Mouse (Mus musculus): Measurements from ENCODE around the gene 1700017D01Rik.
"Not testable (repeated sequence)": the region's sequence is repeated elsewhere in the genome, so short reads cannot be mapped to it uniquely, and the experiment has no call there.

The 1700017D01Rik gene

DNA sequence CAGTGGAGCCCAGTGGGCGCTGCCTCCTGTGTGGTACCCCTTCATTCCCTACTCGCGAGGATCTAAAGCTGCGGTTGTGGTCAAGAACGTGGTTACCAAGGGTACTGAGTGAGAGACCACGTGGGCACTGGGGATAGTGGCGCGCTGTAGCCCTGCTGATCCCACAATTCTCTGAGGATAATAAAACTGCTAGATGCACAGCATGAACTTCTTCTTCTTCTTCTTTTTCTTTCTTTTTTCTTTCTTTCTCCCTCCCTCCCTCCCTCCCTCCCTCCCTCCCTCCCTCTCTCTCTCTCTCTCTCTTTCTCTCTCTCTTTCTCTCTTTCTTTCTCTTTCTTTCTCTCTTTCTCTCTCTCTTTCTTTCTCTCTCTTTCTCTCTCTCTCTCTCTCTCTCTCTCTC, at the start of gene 1700017D01Rik:
1700017D01Rik (minus strand) TSS at position 101 of the 400 bp plus-strand sequence.
- not testable (repeated sequence) for DNase-seq (ENCODE audit: low spot score)

DNA sequence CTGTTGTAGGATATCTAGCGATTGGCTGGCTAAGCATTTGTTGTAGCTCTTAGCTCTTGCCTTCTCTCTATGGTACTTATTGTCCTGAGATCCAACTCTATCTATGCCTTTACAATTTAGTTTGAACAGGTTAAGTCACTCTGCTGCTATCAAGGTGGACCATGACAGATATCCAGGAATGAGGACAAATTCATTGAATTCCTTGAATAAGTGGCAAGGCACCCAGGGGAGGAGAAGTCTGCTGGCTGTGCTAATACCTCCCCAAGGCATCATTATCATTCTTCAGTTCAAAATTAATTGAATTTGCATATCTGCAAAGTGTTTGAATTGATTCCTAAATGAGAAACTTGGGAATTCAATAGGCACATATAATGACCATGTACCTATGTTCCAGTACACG, 46.8 kb upstream of the 1700017D01Rik start:
- DNase-seq (ENCODE audit: low spot score): no peak

DNA sequence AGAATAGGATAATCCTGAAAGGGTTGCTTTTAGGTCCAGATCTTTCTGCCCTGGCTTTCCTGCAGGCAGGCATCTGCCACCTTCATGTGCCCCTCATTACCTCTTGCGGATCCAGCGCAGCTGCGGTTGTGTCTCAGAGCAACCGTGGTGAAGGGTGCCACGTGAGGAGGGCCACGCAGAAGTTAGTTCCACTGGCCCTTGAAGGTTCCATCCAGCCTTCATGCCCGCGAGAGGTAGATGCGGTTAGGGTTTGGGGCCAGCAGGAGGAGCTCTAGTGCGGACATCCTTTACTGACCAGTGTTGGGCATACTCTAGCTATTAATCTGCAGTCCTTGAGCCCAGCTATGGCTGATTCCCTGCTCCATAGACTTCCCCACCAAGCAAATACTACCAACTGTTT, 34.5 kb upstream of the 1700017D01Rik start, which contains the start of gene 1700025F22Rik:
1700025F22Rik (minus strand) TSS at position 149 of the 400 bp plus-strand sequence.
- DNase-seq (ENCODE audit: low spot score): no peak

DNA sequence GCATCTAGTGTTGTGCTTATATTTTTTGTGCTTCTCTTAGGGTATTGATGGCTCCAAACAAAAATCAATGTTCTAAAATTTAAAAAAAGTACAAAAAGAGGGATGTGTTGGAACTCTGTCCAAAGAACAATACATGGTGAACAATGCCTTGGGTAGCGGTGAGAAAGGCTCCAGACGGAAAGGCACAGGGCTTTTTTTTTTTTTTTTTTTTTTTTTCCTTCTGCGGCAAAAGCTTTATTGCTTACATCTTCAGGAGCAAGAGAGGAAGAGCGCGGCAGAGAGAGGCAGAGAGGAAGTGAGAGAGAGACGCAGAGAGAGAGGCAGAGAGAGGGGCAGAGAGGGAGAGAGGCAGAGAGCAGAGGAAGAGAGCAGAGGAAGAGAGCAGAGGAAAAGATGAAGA, 27.2 kb upstream of the 1700017D01Rik start:
- DNase-seq (ENCODE audit: low spot score): not testable (repeated sequence)

DNA sequence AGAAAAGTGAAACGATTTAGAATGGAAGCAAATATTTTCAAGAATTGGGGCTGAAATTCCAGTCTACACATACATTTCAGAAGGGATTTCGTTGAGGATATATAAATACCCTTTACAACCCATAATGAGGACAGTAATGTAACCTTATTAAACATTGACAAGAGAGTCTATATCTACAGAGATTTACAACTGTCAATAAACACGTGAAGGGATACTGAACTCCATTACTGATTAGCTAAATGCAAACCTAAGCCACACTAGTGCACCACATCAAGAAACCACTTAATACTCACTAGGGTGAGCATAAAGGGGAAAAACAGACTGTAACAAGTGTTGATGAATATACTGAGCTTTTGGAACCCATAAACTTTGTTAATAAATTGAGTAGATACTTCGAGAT, 4.7 kb upstream of the 1700017D01Rik start:
- DNase-seq (ENCODE audit: low spot score): no peak

DNA sequence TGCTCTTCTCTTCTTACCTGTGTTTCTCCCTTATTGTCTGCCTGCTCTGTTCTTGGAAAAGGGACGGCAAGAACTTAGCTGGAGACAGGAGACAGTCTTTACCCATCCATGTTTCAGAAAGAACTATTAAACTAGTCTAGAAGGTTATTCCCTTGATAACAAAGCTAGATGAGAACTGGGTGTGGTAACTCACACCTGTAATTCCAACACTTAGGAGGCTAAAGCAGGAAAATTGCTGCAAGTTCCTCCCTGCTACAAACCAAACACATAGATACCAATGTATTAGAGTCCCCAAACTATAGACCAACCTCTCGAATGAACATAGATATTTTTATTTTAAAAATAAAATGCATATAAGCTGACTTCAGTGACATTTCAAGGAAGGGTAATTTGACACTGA, 4.2 kb upstream of the 1700017D01Rik start:
- DNase-seq (ENCODE audit: low spot score): no peak

DNA sequence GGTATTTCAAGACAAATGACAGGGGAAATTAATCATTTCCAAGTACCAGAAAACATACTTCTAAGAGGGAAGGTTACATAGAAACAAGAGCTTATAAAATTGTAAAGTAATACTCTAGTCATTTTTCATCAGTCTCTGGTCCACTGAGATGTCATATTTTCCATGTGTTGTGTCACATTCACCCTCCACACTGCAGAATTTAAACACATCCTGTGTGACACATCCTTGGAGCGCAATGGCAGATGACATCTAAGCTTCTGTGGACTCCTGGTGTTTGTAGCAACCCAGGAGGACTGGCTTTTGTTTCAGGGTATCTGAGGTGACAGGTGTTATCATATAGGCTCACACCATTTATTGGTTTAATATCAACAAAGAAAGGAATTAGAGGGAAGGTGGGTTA, 974 bp downstream of the 1700017D01Rik start:
- DNase-seq (ENCODE audit: low spot score): no peak

DNA sequence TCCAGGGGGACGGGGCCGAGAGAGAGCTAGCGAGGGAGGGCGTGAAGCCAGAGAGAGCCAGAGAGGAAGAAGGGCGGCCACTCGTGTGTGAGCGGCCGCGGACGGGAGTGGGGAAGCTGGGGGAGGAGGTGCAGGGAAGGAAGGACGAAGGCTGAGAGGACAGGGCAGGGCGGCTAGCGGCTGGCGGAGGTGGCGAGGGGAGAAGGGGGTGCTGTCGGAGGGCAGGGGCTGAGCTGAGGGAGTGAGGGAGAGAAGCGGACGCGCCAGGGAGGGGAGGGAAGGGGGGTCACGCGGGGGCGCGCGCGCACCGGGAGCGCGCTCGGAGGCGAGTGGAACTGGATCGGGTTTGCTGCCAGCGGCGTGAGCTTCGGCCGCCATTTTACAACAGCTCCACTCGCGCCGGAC, 9.7 kb downstream of the 1700017D01Rik start:
- DNase-seq (ENCODE audit: low spot score): not testable (repeated sequence)

DNA sequence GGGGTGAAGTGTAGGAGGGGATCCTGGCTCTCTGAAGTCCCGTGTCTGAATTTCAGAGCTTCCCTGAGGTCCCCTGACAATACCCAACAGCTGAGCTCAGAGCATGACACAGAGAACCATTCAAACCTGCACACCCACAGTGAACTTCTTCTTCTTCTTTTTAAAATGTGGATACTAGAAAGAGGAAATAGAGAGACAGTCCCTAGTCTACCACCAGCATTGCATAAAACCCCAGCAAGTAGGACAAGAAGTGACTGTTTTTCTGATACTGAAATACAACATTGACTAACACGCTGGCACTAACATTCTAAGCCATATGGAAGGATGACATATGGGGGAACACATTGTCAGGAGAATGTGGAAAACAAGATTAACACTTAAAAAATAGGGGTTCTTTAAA, 11.3 kb downstream of the 1700017D01Rik start:
- no peak for DNase-seq (ENCODE audit: low spot score)

DNA sequence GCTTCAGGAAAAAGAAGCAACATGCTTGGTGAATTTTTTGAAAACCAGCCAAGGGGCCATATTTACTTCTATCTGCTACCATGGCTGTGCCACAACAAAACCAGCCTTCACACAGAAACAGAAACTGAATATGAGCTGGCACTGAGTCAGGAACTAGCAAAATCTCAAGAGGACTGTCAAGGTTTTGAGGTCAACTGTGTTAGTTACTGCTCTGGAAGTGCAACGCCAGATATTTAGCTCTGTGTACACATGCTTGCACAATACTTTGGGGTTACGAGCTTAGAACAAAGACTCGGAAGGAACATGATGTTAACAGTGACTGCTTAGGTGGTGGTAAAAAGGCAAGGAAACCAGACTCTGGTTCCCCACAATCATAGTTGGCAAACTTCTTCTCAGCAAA, 22.9 kb downstream of the 1700017D01Rik start:
- peak; percentile 9 for DNase-seq (ENCODE audit: low spot score)

DNA sequence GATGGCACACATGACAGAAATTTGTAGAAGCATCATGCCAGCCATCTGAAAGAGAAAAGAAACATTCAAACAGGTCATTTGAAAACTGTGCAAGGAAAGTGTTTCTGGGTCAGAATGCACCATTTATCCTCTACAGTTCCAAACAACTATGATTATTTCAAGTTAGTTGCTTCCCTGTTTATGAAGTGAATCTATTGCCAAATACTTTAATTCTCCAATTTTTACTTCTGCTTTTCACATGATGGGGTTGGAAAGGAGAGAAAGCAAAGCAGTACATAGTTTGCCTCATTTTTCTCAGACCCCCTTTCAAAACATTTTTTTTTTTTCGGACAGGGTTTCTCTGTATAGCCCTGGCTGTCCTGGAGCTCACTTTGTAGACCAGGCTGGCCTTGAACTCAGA, 28.8 kb downstream of the 1700017D01Rik start:
- DNase-seq (ENCODE audit: low spot score): no peak

DNA sequence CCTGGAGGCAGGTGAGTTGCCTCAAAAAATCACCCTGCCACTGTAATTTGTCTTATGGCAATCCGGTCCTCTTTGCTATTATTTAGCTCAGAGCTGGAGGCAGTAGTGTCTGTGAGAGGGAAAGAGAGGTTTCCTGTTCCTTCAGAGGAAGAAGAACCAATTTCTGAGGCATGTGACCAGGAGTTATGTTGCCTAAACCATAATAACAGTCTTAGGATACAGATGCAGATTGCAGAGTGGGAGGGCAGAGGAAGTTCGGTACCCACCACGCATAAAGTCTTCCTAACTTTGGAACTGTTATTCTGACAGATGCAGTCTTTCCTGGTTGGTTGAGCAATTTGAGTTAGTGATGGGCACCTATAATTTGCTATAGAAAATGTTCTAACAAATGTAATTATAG, 32.3 kb downstream of the 1700017D01Rik start:
- DNase-seq (ENCODE audit: low spot score): no peak

DNA sequence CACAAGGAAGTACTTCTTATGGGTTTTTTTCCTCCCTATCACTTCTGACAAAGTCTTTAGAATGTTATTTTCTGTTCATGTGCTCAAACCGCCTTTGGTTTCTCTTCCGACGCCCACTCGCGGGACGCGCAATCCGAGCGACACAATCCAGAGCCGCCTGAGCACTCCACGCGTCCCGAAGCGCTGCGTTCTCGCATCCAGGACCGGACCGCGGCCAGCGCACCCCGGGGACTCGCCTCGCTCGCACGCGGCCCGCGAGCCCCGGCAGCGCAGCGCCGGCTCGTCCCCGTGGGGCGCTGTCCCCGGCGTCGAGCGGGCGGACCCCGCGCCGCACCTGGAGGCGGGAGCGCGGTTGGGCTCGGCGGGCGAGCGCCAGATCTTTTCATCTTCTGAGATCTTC, 38.5 kb downstream of the 1700017D01Rik start:
- not testable (repeated sequence) for DNase-seq (ENCODE audit: low spot score)

DNA sequence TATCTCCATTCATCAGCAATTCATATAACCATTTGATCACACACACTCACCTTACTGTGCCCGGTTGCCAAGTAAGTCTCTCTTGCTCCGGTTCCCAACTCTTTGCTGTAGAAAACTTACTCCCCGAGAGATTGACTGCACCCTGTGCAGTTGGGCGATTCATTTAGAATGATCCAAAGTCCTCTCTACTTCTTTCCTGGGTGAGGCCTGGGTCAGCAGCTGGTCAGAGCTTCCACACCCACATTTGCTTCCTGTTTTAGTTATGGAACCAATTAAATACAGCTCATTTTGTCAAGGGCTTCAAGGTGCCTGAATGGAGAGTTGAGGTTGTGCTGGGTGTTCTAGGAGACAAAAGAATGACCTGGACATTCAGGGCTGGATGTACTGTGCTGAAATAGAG, 49.7 kb downstream of the 1700017D01Rik start, which contains the start of gene Ms4a8a:
Ms4a8a (minus strand) TSS at position 169 of the 400 bp plus-strand sequence.
- DNase-seq (ENCODE audit: low spot score): no peak

DNA sequence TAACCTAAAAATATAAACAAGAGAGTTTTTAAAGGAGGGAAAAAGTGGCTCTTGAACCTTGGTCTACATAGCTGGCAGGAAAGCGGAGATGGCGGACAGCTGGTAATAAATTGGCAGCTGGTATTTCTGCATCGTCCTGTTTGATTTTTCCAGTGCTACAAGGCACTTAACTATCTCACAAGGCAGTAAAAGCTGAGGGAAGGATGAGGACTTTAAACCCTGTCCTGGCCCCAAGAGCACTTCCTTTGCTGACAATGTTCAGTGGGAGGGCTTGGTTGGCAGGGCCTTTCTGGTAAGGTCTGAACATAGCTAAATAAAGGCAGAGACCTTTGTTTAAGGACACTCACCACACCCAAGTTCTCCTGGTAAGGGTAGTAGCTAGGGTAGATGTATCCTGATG, 60.3 kb downstream of the 1700017D01Rik start:
- DNase-seq (ENCODE audit: low spot score): no peak

DNA sequence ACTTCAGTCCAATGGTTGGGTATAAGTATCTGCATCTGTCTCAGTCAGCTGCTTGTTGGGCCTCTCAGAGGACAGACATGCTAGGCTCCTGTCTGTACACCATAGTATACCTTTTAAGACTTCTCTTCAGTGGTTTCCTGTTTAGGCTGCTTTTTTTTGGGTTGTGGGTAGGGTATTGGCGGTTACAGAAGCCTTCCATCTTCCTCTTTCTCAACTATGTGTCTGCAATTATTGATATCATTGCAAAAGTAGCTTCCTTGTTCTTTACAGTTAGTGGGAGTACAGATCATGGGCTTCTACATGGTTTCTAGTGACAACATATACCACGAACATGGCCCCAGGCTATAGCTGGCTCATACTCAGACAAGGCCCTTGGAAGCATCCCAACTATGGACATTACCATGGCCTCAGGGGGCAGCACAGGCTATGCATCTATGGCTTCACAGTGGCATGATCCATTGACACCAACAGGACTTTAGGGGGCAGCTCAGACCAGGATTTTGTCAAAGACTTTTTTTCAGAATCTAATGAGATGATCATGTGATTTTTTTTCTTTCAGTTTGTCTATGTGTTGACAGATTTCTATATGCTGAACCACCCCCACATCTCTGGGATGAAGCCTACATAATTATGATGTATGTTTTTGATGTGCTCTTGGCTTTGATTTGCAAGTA, 65.3 kb downstream of the 1700017D01Rik start:
- no peak for DNase-seq (ENCODE audit: low spot score)

DNA sequence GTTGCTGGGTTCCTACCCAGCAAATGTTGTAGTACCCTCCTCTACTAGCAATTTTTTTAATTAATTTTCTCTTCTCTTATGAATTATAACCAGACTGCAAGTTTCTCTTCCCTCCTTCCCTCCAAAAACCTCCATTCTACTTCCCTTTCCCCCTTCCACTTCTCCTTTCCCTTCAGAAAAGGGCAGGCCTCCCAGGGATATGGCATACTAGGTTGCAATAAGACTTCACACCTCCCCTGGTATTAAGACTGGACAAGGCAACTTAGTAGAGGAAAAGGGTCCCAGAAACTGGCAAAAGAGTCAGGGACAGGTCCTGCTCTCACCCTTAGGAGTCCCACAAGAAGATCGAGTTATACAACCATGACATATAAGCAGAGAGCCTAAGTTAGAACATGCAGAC, 69.8 kb downstream of the 1700017D01Rik start:
- no peak for DNase-seq (ENCODE audit: low spot score)

DNA sequence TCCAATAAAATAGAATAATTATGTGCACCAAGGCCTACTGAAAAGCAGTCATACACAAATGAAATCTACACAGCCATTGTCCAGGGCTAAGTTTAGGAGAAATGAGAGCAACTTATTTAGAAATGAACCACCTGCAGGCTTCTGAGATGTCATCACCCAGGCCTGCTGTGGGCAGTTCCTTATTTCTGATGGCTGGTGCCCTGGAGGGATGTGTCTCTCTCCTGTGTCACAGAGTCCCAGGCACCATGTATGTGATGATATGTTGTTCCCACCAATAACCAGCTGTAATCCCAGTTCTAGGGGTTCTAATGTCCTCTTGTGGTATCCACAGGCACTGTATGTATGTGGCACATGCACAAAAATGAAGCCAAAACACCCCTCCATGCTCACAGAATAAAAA, 70.7 kb downstream of the 1700017D01Rik start:
- DNase-seq (ENCODE audit: low spot score): no peak

DNA sequence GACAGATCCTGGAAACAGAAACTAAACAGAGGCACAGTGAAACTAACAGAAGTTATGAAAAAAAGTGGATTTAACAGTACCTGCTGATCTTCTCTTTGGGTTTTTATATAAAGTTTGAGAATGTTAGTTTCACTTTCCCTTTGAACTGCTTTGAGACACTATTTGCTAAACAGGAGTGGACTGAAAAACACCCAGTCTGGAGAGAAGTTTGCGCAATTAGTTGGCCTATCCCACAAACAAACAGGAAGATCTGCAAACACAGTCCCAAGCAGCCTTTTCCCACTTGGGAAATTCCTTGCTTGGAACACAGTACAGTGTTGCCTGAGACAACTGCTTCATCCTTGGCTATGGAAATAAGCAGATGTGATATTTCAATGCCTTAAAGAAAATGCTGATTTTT, 75.0 kb downstream of the 1700017D01Rik start:
- not testable (repeated sequence) for DNase-seq (ENCODE audit: low spot score)

DNA sequence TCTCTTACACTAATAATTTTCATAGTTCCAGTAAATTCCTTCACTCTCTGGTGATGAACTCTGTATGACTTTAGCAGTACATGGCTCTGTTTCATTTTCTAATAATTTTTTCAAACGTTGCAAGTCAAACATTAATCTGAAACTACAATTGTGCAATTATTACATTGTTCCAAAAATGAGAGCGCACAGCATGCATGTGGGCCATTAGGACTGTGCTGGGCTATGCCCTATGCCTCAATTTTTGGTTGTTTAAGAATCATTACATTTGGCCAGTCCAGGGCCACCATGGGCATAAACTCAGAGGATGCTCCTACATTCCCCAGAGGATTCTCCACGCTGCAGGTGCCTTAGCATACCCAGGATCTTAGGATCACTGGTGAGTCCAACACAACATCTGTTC, 77.4 kb downstream of the 1700017D01Rik start:
- no peak for DNase-seq (ENCODE audit: low spot score)

DNA sequence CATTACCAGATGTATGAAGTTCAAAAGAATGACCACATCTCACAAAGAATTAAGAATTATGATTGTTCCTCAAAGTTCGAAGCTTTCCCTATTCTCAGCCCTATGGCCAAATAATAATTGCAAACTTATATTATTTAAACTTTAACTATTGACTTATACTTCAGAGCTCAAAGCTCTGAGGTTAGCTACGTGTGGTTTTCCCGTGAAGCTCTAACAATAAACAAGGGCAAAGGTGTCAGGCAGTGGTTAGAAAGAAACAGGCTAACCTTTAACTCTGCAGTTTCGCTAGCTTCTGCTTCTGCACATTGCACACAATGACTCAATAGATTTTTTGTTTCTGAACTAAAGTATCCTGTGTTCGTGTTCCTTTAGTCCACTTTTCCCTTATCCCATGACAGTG, 77.8 kb downstream of the 1700017D01Rik start:
- no peak for DNase-seq (ENCODE audit: low spot score)

DNA sequence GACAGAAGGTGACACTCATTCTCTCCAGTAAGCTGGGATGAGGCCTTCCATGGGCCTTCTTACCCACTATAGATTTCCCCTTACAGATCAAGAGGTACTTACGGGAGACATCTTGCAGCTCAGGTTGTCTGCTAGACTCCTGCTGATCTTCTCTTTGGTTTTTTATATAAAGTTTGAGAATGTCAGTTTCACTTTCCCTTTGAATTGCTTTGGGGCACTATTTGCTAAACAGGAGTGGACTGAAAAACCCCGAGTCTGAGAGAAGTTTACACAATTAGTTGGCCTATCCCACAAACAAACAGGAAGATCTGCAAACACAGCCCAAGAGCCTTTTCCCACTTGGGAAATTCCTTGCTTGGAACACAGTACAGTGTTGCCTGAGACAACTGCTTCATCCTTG, 80.4 kb downstream of the 1700017D01Rik start:
- no peak for DNase-seq (ENCODE audit: low spot score)

DNA sequence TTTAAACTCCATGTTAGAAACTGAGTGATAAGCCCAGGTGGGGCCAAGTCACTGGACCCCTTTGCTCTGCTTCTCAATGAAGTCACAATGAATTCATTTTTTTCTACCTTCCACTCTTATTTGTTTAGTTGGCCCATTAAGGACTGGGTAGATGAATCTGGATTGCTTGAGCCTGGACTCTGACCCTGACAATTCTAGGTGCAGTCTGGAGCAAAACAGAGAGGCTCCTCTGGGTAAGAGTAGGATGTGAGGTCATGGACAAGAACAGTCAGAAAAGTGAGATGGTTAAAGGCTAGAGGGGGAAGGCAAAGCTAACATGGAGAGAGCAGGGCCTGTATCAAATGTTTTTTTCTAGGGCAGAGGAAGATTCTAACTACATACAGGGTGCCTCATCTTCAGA, 81.2 kb downstream of the 1700017D01Rik start:
- DNase-seq (ENCODE audit: low spot score): no peak

DNA sequence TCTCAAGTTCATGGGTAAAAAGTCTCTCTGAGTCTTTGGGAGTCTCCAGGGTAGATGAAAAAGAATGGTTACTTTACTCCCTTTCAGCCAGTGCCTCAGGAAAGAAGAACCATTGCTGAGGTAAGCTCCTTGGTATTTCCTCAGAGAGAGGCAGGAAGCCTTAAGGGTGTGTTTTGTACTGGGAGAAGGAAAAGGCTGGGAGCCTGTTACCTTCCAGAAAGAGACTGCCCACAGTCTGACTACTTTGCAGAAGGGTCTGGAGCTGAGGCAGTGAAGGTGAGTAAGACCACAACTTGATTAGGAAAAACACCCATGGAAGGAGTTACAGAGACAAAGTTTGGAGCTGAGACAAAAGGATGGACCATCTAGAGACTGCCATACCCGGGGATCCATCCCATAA, 82.2 kb downstream of the 1700017D01Rik start:
- no peak for DNase-seq (ENCODE audit: low spot score)

Measured in ovary, adult 18-20 months (tissue).